Mouse (Mus musculus): ENCODE measurements around the gene ccdc198. TPM values are rescaled to one million over a fixed set of nuclear protein-coding genes. Genes with fewer than 3 reads are reported as not detected.
"Not testable (repeated sequence)": the region's sequence is repeated elsewhere in the genome, so short reads cannot be mapped to it uniquely, and the experiment has no call there.

ccdc198 gene
- 46.5 and 48.4 TPM in 2 replicates for polyA plus RNA-seq (2014; fragmentation: Nextera tagmentation; extraction: Ambion mirVana)

- Histone ChIP-seq H3K36me3 (ENCODE audit: control insufficient read depth, insufficient read depth, low read length) (no peaks in the 10 kb centered on the region), H3K9me3 (ENCODE audit: control insufficient read depth, low read length) (no peaks in the 10 kb centered on the region), H3K4me2 (ENCODE audit: low read length) (peak within 1 kb of the TSS; percentile 32), H3K4me3 (ENCODE audit: low read depth, low read length) (peak within 1 kb of the TSS; percentile 16; the same call in 1 of the 2 replicates), H3K27me3 (replicated peaks; ENCODE audit: control insufficient read depth, insufficient read depth, low read length) (no peaks in the 10 kb centered on the region), H3K27ac (ENCODE audit: low read depth) (no peak within 1 kb of the TSS), H3K4me1 (replicated peaks; ENCODE audit: control insufficient read depth, insufficient read depth, low read length) (no peaks in the 10 kb centered on the region), H3K9ac (ENCODE audit: low read length) (no peak within 1 kb of the TSS)
- ATAC-seq (replicated peaks; ENCODE audit: low FRiP score, low TSS enrichment, low read depth) (peak; percentile 74), DNase-seq (ENCODE audit: low spot score) (no peak)
- WGBS = 60% methylated on average over 5 of the region's 5 CpGs
These were observed at the start of gene ccdc198 for GRCm38 (mm10) chr14:49245126-49245714. TSS of gene ccdc198 (minus strand) at chr14:49245474.

DNA sequence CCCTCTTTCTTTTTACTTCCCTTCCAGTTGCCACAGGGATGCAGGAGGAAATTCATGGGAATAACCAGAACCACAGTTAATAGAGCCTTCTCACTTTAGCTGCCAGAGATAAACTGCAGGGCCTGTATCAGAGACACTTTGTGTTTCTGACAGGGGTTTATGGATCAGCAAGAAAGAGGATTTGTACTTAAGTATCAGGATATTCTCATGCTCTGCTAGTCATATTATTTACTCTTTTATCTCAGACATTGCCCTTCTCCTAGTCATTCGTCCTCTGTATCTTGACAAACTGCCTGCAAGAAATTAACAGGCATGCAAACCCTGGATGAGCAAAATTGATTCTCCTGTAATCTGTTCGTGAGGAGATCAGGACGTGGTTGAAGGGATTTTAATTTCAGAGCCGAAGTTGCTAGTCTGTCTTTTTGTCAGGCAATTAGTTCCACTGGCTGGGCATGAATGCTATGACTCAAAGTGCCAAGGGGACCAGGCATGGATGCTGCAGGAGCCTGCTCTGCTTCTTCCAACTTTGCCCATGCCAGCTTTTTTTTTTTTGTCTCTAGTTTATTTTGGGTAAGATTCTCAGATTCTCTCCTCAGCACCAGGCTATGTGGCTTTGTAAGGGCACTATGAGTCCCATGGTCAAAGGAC is 48.7 kb upstream of the ccdc198 start:
- Histone ChIP-seq H3K9me3 (ENCODE audit: control insufficient read depth, low read length) (no peaks in the 10 kb centered on the region), H3K4me2 (ENCODE audit: low read length) (no peak overlapping the region), H3K36me3 (ENCODE audit: control insufficient read depth, insufficient read depth, low read length) (no peaks in the 10 kb centered on the region), H3K9ac (ENCODE audit: low read length) (no peak overlapping the region), H3K27ac (ENCODE audit: low read depth) (no peak overlapping the region), H3K27me3 (replicated peaks; ENCODE audit: control insufficient read depth, insufficient read depth, low read length) (no peaks in the 10 kb centered on the region), H3K4me1 (replicated peaks; ENCODE audit: control insufficient read depth, insufficient read depth, low read length) (no peaks in the 10 kb centered on the region), H3K4me3 (ENCODE audit: low read depth, low read length) (no peak overlapping the region)
- ATAC-seq (replicated peaks; ENCODE audit: low FRiP score, low TSS enrichment, low read depth) (no peak), DNase-seq (ENCODE audit: low spot score) (no peak)
- WGBS = 45% methylated on average over 4 of the region's 4 CpGs

DNA sequence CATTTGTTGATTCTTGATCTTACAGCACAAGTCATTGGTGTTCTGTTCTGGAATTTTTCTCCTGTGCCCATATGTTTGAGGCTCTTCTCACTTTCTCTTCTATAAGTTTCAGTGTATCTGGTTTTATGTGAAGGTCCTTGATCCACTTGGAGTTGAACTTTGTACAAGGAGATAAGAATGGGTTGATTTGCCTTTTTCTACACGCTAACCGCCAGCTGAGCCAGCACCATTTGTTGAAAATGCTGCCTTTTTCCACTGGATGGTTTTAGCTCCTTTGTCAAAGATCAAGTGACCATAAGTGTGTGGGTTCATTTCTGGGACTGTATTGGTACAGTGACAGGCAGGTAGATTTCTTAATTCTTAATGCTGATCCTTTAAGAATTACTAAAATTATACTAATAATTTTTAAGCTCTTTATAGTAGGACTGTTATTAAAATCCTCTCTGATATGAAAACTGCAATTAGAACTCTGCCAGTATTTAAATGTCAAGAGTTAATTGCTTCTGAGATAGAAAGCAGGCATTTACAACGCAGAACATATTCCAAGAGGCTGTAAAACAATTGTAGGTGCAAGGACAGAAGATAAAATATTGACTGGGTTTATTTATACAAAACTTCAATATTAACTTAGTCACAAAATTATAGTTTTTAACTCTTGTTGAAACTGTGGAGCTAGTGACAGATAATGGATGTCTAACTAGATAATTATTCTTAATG is 44.9 kb upstream of the ccdc198 start:
- WGBS = 56% methylated on average over 3 of the region's 3 CpGs
- H3K27ac ChIP-seq (ENCODE audit: low read depth) = no peak overlapping the region
- H3K4me3 ChIP-seq (ENCODE audit: low read depth, low read length) = no peak overlapping the region
- ATAC-seq (replicated peaks; ENCODE audit: low FRiP score, low TSS enrichment, low read depth) (no peak), DNase-seq (ENCODE audit: low spot score) (no peak)
- no peak overlapping the region for H3K9ac ChIP-seq (ENCODE audit: low read length)
- no peaks in the 10 kb centered on the region for H3K36me3 ChIP-seq (ENCODE audit: control insufficient read depth, insufficient read depth, low read length)
- H3K9me3 ChIP-seq (ENCODE audit: control insufficient read depth, low read length) = no peaks in the 10 kb centered on the region
- H3K4me1 ChIP-seq (replicated peaks; ENCODE audit: control insufficient read depth, insufficient read depth, low read length) = no peaks in the 10 kb centered on the region
- no peak overlapping the region for H3K4me2 ChIP-seq (ENCODE audit: low read length)
- no peaks in the 10 kb centered on the region for H3K27me3 ChIP-seq (replicated peaks; ENCODE audit: control insufficient read depth, insufficient read depth, low read length)

DNA sequence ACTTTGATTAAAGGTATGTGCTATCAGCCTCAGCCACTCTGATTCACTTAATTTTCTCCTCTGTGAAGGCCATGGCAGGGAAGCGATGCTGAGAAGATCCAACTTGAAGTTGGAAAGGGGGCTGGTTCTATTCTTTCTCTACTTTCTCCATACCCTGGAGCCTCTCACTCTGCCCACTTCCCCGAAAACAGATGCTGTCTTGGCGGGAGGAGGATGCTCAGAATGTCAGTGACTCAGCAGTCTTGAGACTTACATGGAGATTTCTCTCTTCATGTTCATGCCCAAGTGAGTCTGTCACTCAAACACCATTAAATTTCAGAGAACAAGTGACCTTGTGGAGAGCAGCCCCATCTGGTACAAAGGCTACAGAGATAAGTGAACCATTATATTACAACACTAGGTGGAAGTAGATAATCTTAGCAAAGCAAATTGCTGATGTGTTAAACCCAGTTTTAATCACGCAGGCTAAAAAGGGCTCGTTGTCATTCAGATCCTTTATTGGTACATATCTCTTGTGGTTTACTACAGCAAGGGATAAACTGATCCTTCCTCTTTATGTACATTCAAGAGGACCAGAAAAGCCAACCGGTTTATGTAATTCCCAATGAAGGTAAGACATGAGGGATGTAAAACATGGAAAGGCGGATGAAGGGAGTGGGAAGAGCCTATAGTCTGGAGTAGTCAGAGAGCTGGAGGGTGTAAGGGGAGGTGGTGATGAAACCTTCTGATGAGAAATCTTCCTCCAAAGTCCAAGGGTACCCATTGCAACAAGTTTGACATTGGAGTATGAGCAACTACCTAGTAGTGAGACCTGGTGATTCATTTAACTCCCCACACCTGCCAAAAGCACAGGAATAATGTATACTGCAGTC is 38.7 kb upstream of the ccdc198 start:
- no peak overlapping the region for H3K4me2 ChIP-seq (ENCODE audit: low read length)
- no peak; the same call in 1 of the 2 replicates for ATAC-seq (replicated peaks; ENCODE audit: low FRiP score, low TSS enrichment, low read depth)
- no peaks in the 10 kb centered on the region for H3K9me3 ChIP-seq (ENCODE audit: control insufficient read depth, low read length)
- WGBS = 78% methylated on average over 7 of the region's 7 CpGs
- no peaks in the 10 kb centered on the region for H3K4me1 ChIP-seq (replicated peaks; ENCODE audit: control insufficient read depth, insufficient read depth, low read length)
- no peaks in the 10 kb centered on the region for H3K27me3 ChIP-seq (replicated peaks; ENCODE audit: control insufficient read depth, insufficient read depth, low read length)
- H3K27ac ChIP-seq (ENCODE audit: low read depth) = no peak overlapping the region
- no peak overlapping the region for H3K4me3 ChIP-seq (ENCODE audit: low read depth, low read length)
- H3K36me3 ChIP-seq (ENCODE audit: control insufficient read depth, insufficient read depth, low read length) = no peaks in the 10 kb centered on the region
- no peak overlapping the region for H3K9ac ChIP-seq (ENCODE audit: low read length)
- no peak for DNase-seq (ENCODE audit: low spot score)

DNA sequence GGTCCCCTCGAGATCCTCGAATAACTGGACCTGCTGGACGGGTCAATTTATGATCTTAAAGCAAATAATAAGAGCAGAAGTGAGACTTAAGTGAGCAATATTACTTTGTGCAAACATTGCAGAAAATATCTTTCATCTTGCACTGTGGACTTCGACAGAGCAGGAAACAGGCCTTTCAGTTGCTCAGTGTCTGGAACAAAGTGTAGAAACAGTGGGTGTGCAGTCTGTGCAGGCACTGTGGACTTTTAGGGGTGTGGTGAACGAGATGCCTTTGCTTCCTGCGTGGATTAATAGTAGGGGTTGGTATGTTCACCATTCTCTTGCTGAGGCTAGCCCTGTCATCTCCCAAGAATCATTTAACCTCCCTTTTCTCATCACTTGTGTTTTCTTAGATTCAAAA is 33.6 kb upstream of the ccdc198 start:
- no peak overlapping the region for H3K4me2 ChIP-seq (ENCODE audit: low read length)
- no peak for DNase-seq (ENCODE audit: low spot score)
- ATAC-seq (replicated peaks; ENCODE audit: low FRiP score, low TSS enrichment, low read depth) = peak; percentile 88
- WGBS = 50% methylated on average over 6 of the region's 6 CpGs
- H3K9ac ChIP-seq (ENCODE audit: low read length) = no peak overlapping the region
- peaks cover 4% of the 10 kb centered on the region; the same call in 1 of the 2 replicates for H3K4me1 ChIP-seq (replicated peaks; ENCODE audit: control insufficient read depth, insufficient read depth, low read length)
- H3K27ac ChIP-seq (ENCODE audit: low read depth) = no peak overlapping the region
- no peaks in the 10 kb centered on the region for H3K9me3 ChIP-seq (ENCODE audit: control insufficient read depth, low read length)
- no peaks in the 10 kb centered on the region for H3K36me3 ChIP-seq (ENCODE audit: control insufficient read depth, insufficient read depth, low read length)
- no peak overlapping the region for H3K4me3 ChIP-seq (ENCODE audit: low read depth, low read length)
- H3K27me3 ChIP-seq (replicated peaks; ENCODE audit: control insufficient read depth, insufficient read depth, low read length) = no peaks in the 10 kb centered on the region

GRCm38 (mm10) chr14:49278479-49278878 is 33.2 kb upstream of the ccdc198 start:
- not testable (repeated sequence) for H3K4me3 ChIP-seq (ENCODE audit: low read depth, low read length); H3K36me3 ChIP-seq (ENCODE audit: control insufficient read depth, insufficient read depth, low read length); H3K27me3 ChIP-seq (replicated peaks; ENCODE audit: control insufficient read depth, insufficient read depth, low read length); H3K27ac ChIP-seq (ENCODE audit: low read depth); H3K9ac ChIP-seq (ENCODE audit: low read length); H3K9me3 ChIP-seq (ENCODE audit: control insufficient read depth, low read length); H3K4me2 ChIP-seq (ENCODE audit: low read length); H3K4me1 ChIP-seq (replicated peaks; ENCODE audit: control insufficient read depth, insufficient read depth, low read length); DNase-seq (ENCODE audit: low spot score)
- peak; percentile 65 for ATAC-seq (replicated peaks; ENCODE audit: low FRiP score, low TSS enrichment, low read depth)
- WGBS = 64% methylated on average over 9 of the region's 9 CpGs

DNA sequence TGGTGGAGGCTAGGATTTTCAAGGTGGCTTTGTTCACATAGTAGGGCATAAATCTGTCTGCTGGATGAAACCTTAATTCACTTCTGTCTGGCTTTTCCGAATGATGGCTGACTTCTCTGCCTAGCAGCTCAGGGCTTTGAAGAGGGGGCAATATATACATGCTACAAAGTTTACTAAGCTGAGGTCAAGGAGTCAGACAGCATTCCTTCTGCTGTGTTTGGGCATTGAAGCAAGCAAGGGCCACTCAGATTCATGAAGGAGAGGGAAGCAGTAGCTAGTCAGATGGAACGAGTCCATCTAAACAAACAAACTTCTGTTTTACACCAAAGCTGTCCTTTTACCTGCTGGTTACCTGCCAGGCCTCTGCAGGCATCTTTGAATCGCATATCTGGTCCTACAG is 32.4 kb upstream of the ccdc198 start:
- no peak overlapping the region for H3K4me2 ChIP-seq (ENCODE audit: low read length)
- DNase-seq (ENCODE audit: low spot score) (no peak), ATAC-seq (replicated peaks; ENCODE audit: low FRiP score, low TSS enrichment, low read depth) (no peak)
- no peak overlapping the region for H3K27ac ChIP-seq (ENCODE audit: low read depth)
- no peak overlapping the region for H3K4me3 ChIP-seq (ENCODE audit: low read depth, low read length)
- H3K9me3 ChIP-seq (ENCODE audit: control insufficient read depth, low read length) = no peaks in the 10 kb centered on the region
- no peak overlapping the region for H3K9ac ChIP-seq (ENCODE audit: low read length)
- H3K4me1 ChIP-seq (replicated peaks; ENCODE audit: control insufficient read depth, insufficient read depth, low read length) = peaks cover 4% of the 10 kb centered on the region; the same call in 1 of the 2 replicates
- H3K36me3 ChIP-seq (ENCODE audit: control insufficient read depth, insufficient read depth, low read length) = no peaks in the 10 kb centered on the region
- H3K27me3 ChIP-seq (replicated peaks; ENCODE audit: control insufficient read depth, insufficient read depth, low read length) = no peaks in the 10 kb centered on the region
- WGBS = 25% methylated on average over 3 of the region's 3 CpGs

DNA sequence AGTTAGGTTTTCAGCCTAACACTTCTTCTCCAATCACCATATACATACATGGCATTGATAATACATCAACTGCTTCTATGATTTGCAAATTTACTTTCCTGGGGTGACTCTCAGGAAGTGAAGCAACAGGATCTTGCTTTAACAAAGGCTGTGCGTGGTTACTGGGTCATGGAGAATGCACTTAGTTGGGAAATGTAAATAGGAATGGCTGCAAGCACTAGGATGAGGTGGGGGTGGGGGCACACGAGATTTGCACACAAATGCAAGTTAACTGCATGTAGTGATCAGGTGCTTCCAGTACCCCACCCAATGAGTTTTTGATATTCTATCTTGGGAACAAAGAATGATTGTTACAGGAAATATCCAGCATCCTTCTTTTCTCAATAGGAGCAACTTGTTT is 30.1 kb upstream of the ccdc198 start:
- H3K9me3 ChIP-seq (ENCODE audit: control insufficient read depth, low read length) = no peaks in the 10 kb centered on the region
- ATAC-seq (replicated peaks; ENCODE audit: low FRiP score, low TSS enrichment, low read depth) (no peak), DNase-seq (ENCODE audit: low spot score) (no peak)
- WGBS = 46% methylated on average over 2 of the region's 2 CpGs
- no peak overlapping the region for H3K27ac ChIP-seq (ENCODE audit: low read depth)
- no peaks in the 10 kb centered on the region for H3K36me3 ChIP-seq (ENCODE audit: control insufficient read depth, insufficient read depth, low read length)
- no peaks in the 10 kb centered on the region for H3K27me3 ChIP-seq (replicated peaks; ENCODE audit: control insufficient read depth, insufficient read depth, low read length)
- no peak overlapping the region for H3K4me3 ChIP-seq (ENCODE audit: low read depth, low read length)
- peaks cover 4% of the 10 kb centered on the region; the same call in 1 of the 2 replicates for H3K4me1 ChIP-seq (replicated peaks; ENCODE audit: control insufficient read depth, insufficient read depth, low read length)
- H3K4me2 ChIP-seq (ENCODE audit: low read length) = no peak overlapping the region
- H3K9ac ChIP-seq (ENCODE audit: low read length) = no peak overlapping the region

All from intestine, embryonic 14.5 days (tissue).